Mouse (Mus musculus): Measurements from ENCODE around the gene Slc2a10. TPM values are rescaled to one million over a fixed set of nuclear protein-coding genes. Genes with fewer than 3 reads are reported as not detected.

The Slc2a10 gene
- not detected for polyA plus RNA-seq (2017; shearing (Covaris generic))

DNA sequence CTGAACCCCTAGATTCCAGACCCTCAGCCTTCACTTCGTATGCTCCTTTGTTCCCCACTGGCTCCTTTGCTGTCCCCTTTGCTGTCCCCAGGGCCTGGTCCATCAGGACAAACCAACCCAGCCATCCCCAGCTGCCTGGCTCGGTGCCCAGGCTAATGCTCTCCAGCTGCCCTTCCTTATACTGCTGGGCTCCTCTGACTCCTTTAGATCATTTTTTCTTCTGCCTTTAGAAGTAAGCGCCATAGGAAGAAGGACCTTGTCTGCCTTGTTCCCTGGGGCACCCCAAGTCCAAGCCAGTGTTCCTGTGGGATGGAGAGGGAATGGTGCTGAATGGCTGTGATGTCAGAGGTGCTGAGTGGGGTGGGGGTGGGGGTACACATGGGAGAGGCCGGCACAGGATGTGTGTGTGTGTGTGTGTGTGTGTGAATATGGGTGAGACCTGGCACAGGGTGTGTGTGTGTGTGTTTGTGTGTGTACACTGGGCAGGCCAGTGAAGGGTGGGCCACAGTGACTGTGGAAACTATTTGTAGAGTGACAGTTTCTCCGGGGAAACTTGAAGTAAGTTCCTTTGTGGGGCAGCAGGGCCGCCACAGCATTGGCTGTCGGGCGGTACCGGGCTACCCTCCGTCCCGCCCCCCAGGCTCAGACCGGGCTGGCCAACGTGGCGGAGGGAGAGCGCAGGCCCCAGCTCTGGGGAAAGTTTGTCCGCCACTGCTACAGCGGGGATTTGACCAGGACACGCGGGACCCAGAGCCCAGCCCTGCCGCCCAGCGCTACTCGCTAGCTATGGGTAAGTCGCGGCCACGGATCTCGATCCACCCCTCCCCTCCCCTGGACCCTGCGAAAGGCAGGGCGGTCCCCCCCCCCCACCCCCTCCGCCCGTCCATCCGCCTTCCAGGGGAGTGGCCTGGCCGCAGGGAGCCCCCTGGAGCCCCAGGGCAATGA is at the start of gene Slc2a10:
Gene Slc2a10 (plus strand): TSS at position 529 of the 945 bp plus-strand sequence.

DNA sequence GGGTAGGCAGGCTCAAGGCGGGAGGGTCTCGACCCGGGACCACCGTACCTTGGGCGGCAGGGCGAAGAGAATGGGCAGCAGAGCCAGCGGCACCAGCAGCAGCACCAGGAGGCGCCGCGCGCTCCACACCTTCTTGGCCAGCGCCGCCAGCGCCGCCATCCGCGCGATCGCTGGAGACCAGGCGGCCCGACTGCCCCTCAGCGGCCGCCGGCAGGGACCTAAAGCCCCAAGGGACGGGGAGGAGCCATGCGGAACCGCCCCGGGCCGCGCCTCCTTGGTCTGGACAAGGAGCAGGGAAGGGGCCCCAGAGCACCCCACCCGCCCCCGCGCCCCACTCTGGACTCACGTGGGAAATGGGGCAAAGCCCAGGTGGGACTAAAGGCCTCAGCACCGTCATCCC is 30.6 kb upstream of the Slc2a10 start, which contains the start of gene Slc13a3:
Gene Slc13a3 (minus strand): TSS at position 228 of the 400 bp plus-strand sequence.

DNA sequence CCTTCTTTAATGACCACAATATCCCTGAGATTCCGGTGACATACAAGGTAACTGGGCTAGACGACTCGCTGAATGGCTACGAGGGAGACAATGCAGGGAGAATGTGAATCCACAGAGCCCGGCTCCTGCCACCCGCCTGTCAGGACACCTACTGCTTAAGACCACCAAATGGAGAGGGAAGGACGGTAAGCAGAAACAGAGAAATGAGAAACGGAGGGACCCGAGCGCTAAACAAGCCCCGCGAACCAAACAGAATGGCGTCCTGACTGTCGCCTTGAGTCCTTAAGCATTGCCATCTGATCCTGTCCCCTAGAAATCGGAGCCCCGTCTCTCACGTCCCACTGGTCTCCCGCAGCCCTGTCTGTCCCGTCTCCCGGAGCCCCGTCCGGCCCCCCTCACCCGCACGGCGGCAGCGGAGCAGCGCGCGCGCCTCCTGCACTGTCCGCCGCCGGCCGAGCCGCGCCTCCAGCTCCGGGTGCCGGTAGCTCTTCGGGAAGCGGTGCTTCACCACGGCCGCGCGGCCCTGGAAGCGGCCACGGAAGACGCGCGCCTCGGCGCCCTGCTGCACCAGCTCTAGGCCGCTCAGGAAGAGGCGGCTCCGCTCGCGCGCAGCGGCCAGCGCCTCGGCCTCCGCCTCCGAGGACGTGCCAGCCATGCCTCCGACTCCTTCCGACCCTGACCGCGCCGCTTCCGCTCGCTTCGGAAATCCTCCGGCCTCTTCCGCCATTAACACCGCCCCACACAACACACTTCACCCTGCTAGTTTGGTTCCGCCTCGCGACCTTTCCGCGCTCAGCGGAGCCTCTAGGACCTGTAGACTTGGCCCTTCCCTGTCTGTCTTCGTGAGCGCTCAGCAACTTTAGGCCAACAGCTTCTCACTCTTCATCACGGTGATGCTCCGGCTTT is 10.7 kb upstream of the Slc2a10 start, which contains the start of gene Trp53rka:
Gene Trp53rka (minus strand): TSS at position 677 of the 906 bp plus-strand sequence.

Other genes with a start within 250 kb of the Slc2a10 start
- 81.6 TPM for gene Slc35c2, start 215.9 kb upstream of the Slc2a10 start, polyA plus RNA-seq (2017; shearing (Covaris generic))
- 67.7 TPM for gene Elmo2, start 177.3 kb upstream of the Slc2a10 start, polyA plus RNA-seq (2017; shearing (Covaris generic))
- gene Zfp663, start 135.1 kb upstream of the Slc2a10 start, polyA plus RNA-seq (2017; shearing (Covaris generic)), result not detected
- gene Zfp334, start 115.5 kb upstream of the Slc2a10 start, polyA plus RNA-seq (2017; shearing (Covaris generic)), result not detected
- gene Ocstamp, start 103.4 kb upstream of the Slc2a10 start, polyA plus RNA-seq (2017; shearing (Covaris generic)), result not detected
- gene Slc13a3, start 30.6 kb upstream of the Slc2a10 start, polyA plus RNA-seq (2017; shearing (Covaris generic)), result not detected
- gene Trp53rka, start 10.5 kb upstream of the Slc2a10 start, polyA plus RNA-seq (2017; shearing (Covaris generic)), result 5.1 TPM
- gene Eya2, start 91.2 kb downstream of the Slc2a10 start, polyA plus RNA-seq (2017; shearing (Covaris generic)), result 24.3 TPM